Comparison of ENCODE assay signal across 8 mouse cellular contexts in the genomic region with DNA sequence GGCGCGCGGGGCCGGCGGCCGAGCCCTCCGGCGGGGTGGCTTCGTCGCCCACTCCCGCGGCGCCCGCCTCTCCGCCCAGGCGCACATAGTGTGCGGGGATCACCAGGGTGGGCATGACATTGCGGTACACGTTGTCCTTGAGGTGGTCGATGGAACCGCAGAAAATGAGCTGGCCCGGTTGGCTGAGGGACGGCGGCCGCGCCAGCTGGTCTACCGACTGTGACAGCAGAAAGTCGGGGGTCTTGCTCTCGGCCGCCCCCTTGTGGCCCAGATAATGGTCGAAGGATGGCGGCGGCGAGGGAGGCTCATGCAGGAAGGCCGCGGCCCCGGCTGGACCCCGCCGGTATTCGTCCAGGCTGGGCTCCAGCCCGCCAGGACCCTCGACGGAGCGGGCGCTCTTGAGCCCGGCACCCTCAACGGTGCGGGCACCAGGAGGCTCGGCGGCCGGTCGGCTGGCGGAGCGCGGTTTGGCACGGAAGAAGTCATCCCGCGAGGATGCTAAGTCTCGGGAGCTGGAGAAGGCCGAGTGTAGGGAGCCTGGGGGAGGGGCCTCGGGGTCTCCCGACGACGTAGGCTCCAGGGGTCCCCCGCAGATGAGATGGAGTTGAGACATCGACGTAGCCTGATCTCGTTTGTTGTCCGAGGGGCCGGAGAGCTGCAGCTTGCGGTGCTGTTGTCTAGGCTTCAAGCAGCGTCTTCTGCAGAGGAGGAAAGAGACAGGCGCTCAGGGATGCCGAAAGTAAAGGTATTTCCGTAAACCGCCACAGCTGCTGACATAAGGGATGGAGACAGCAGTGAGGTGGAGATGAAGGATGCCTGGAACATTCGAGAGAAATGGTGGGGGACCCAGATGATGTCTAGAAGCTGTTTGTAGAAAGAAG. TPM values are rescaled to one million over a fixed set of nuclear protein-coding genes. Genes with fewer than 3 reads are reported as not detected.
DNase-seq lines count a peak whose midpoint lies in the region; ATAC-seq lines count a peak whose summit lies in the region.

No protein-coding gene starts in this region.

- no peaks in the 10 kb centered on the region for H3K27me3 ChIP-seq in forebrain, embryonic 16.5 days (replicated peaks; ENCODE audit: control insufficient read depth, insufficient read depth, low read length)
- H3K27me3 ChIP-seq in hindbrain, embryonic 12.5 days, result peaks cover 19% of the 10 kb centered on the region

- H3K9me3 ChIP-seq in forebrain, embryonic 16.5 days (ENCODE audit: control insufficient read depth, low read length), result no peaks in the 10 kb centered on the region
- no peaks in the 10 kb centered on the region for H3K9me3 ChIP-seq in hindbrain, embryonic 12.5 days (replicated peaks)

- DNase-seq in T-cell, adult 2 months (ENCODE audit: low spot score), result peak; percentile 34
- DNase-seq in cerebellum, adult 11-12 months, result peak; percentile 83
- peak; percentile 79 to 91 for DNase-seq in left cerebral cortex, postnatal 10 days (ENCODE audit: extremely low spot score in 1 of 2, low spot score in 2 of 2)
- DNase-seq in right cerebral cortex, postnatal 4 days, result peak; percentile 96

- intact Hi-C loops in left cerebral cortex, postnatal 10 days (cut with DNase I), result loop anchor here (5.0 kb wide), 1 partner anchor 36 kb away; no protein-coding TSS in a partner anchor

- 9% methylated on average over 73 of the region's 77 CpGs for WGBS in forebrain, embryonic 16.5 days
- 6% methylated on average over 77 of the region's 77 CpGs for WGBS in hindbrain, embryonic 12.5 days

- peaks cover 27% of the 10 kb centered on the region for H3K36me3 ChIP-seq in forebrain, embryonic 16.5 days (ENCODE audit: control insufficient read depth, insufficient read depth)
- H3K36me3 ChIP-seq in hindbrain, embryonic 12.5 days, result peaks cover 83% of the 10 kb centered on the region

- H3K9ac ChIP-seq in forebrain, embryonic 16.5 days (replicated peaks; ENCODE audit: low read depth, low read length), result peak overlapping the region; percentile 35
- peak overlapping the region; percentile 64 for H3K9ac ChIP-seq in hindbrain, embryonic 12.5 days

- peak overlapping the region; percentile 22; the same call in 1 of the 2 replicates for H3K27ac ChIP-seq in forebrain, embryonic 16.5 days (ENCODE audit: low read length)
- peak overlapping the region; percentile 71 for H3K27ac ChIP-seq in hindbrain, embryonic 12.5 days

- H3K4me2 ChIP-seq in forebrain, embryonic 16.5 days (ENCODE audit: low read length), result peak overlapping the region; percentile 43
- H3K4me2 ChIP-seq in hindbrain, embryonic 12.5 days (replicated peaks), result peak overlapping the region; percentile 63

- peaks cover 27% of the 10 kb centered on the region for H3K4me1 ChIP-seq in forebrain, embryonic 16.5 days (replicated peaks; ENCODE audit: control insufficient read depth, insufficient read depth, low read length)
- peaks cover 41% of the 10 kb centered on the region for H3K4me1 ChIP-seq in hindbrain, embryonic 12.5 days

- ATAC-seq in forebrain, embryonic 16.5 days, result peak; percentile 41; the same call in 1 of the 2 replicates
- no peak for ATAC-seq in hindbrain, embryonic 12.5 days (ENCODE audit: low FRiP score)
- ATAC-seq in megakaryocyte, adult 5-6 weeks (ENCODE audit: poor library complexity, severe bottlenecking), result peak; percentile 53
- no peak for ATAC-seq in monocyte, adult 5-6 weeks (replicated peaks; ENCODE audit: insufficient number of reproducible peaks, low FRiP score, low TSS enrichment, poor library complexity, severe bottlenecking)

- H3K4me3 ChIP-seq in forebrain, embryonic 16.5 days (replicated peaks; ENCODE audit: low read length), result peak overlapping the region; percentile 19
- H3K4me3 ChIP-seq in hindbrain, embryonic 12.5 days, result peak overlapping the region; percentile 36

RNA-seq across cellular contexts. Expression of a gene that starts 8.3 kb away (rescaled TPM):
- 68.0 and 72.8 TPM in 2 replicates for polyA plus RNA-seq in forebrain, embryonic 16.5 days (2015; fragmentation: Nextera tagmentation; extraction: Ambion mirVana)
- 96.9 and 101 TPM in 2 replicates for polyA plus RNA-seq in hindbrain, embryonic 12.5 days (2016; fragmentation: Nextera tagmentation; extraction: Ambion mirVana)
- 10 to 100 TPM; 79.2 to 79.4 TPM for total RNA-seq in left cerebral cortex, postnatal 10 days (2021)
- total RNA-seq in megakaryocyte, adult 5-6 weeks (2015), result 509 and 566 TPM in 2 replicates
- 201 and 225 TPM in 2 replicates for total RNA-seq in megakaryocyte, adult 5-6 weeks (2017)
- total RNA-seq in monocyte, adult 5-6 weeks (2017), result 62.3 to 97.9 TPM (median 97.8 TPM) in 3 replicates

RNA-seq across cellular contexts. Expression of a gene that starts 9.0 kb away (rescaled TPM):
- polyA plus RNA-seq in forebrain, embryonic 16.5 days (2015; fragmentation: Nextera tagmentation; extraction: Ambion mirVana), result 16.1 and 17.8 TPM in 2 replicates
- polyA plus RNA-seq in hindbrain, embryonic 12.5 days (2016; fragmentation: Nextera tagmentation; extraction: Ambion mirVana), result 21.5 and 22.8 TPM in 2 replicates
- total RNA-seq in left cerebral cortex, postnatal 10 days (2021), result 100 to 1,000 TPM; 125 to 135 TPM
- total RNA-seq in megakaryocyte, adult 5-6 weeks (2015), result 0.09 TPM in 1 of 2 replicates, not detected in the other
- total RNA-seq in megakaryocyte, adult 5-6 weeks (2017), result not detected in 2 replicates
- total RNA-seq in monocyte, adult 5-6 weeks (2017), result not detected in 3 replicates

RNA-seq across cellular contexts. Expression of a gene that starts 30.7 kb away (rescaled TPM):
- polyA plus RNA-seq in forebrain, embryonic 16.5 days (2015; fragmentation: Nextera tagmentation; extraction: Ambion mirVana), result 134 and 143 TPM in 2 replicates
- polyA plus RNA-seq in hindbrain, embryonic 12.5 days (2016; fragmentation: Nextera tagmentation; extraction: Ambion mirVana), result 148 and 157 TPM in 2 replicates
- 10 to 100 TPM; 64.8 to 66.7 TPM for total RNA-seq in left cerebral cortex, postnatal 10 days (2021)
- total RNA-seq in megakaryocyte, adult 5-6 weeks (2015), result 41.5 and 47.5 TPM in 2 replicates
- total RNA-seq in megakaryocyte, adult 5-6 weeks (2017), result 20.5 and 22.8 TPM in 2 replicates
- total RNA-seq in monocyte, adult 5-6 weeks (2017), result 20.2 to 30.1 TPM (median 25.0 TPM) in 3 replicates

RNA-seq across cellular contexts. Expression of a gene that starts 31.5 kb away (rescaled TPM):
- polyA plus RNA-seq in forebrain, embryonic 16.5 days (2015; fragmentation: Nextera tagmentation; extraction: Ambion mirVana), result 3.6 and 6.6 TPM in 2 replicates
- polyA plus RNA-seq in hindbrain, embryonic 12.5 days (2016; fragmentation: Nextera tagmentation; extraction: Ambion mirVana), result 7.1 and 8.5 TPM in 2 replicates
- total RNA-seq in left cerebral cortex, postnatal 10 days (2021), result 1 to 10 TPM; 3.2 to 3.3 TPM
- total RNA-seq in megakaryocyte, adult 5-6 weeks (2015), result 13.2 and 16.0 TPM in 2 replicates
- 13.2 and 17.9 TPM in 2 replicates for total RNA-seq in megakaryocyte, adult 5-6 weeks (2017)
- total RNA-seq in monocyte, adult 5-6 weeks (2017), result 50.3 to 142 TPM (median 82.3 TPM) in 3 replicates

RNA-seq across cellular contexts. Expression of a gene that starts 45.2 kb away (rescaled TPM):
- 129 and 156 TPM in 2 replicates for polyA plus RNA-seq in forebrain, embryonic 16.5 days (2015; fragmentation: Nextera tagmentation; extraction: Ambion mirVana)
- polyA plus RNA-seq in hindbrain, embryonic 12.5 days (2016; fragmentation: Nextera tagmentation; extraction: Ambion mirVana), result 125 and 140 TPM in 2 replicates
- total RNA-seq in left cerebral cortex, postnatal 10 days (2021), result 100 to 1,000 TPM; 329 to 332 TPM
- not detected in 2 replicates for total RNA-seq in megakaryocyte, adult 5-6 weeks (2015)
- total RNA-seq in megakaryocyte, adult 5-6 weeks (2017), result not detected in 2 replicates
- 4.8 TPM in 1 of 3 replicates, not detected in the others for total RNA-seq in monocyte, adult 5-6 weeks (2017)

Comparison
In these comparisons a context has a peak if more than half of its experiments do, and no peak if none do; other contexts are left out.
1. DNase-seq: peak in every context shown above with its lines; median percentile 96 in right cerebral cortex, postnatal 4 days; 85 in left cerebral cortex, postnatal 10 days; 83 in cerebellum, adult 11-12 months; 34 in T-cell, adult 2 months.
2. ATAC-seq: peak in forebrain, embryonic 16.5 days (single experiment) and megakaryocyte, adult 5-6 weeks (single experiment); none in hindbrain, embryonic 12.5 days (single experiment) and monocyte, adult 5-6 weeks (single experiment).
3. RNA of a gene that starts 9.0 kb away (total RNA-seq): 125 to 135 TPM in left cerebral cortex, postnatal 10 days; 0.09 TPM in megakaryocyte, adult 5-6 weeks and not detected in monocyte, adult 5-6 weeks; every median in the first group is over 100 times any median in the second.